Mouse (Mus musculus) testis, adult 2 months (tissue): ENCODE results near the gene Ccdc155.

Experiments used
- CTCF ChIP-seq: fragments of 200-500 bp; IDR thresholded peaks from 2 replicates; pipeline ENCODE4 v1.5.1; 2012; ENCODE audit warnings: low read depth, mild to moderate bottlenecking, inconsistent platforms, low read length, moderate library complexity; ENCODE audit not compliant: control insufficient read depth, insufficient read depth, insufficient replicate concordance
- POLR2A ChIP-seq: fragments of 200-500 bp; IDR thresholded peaks from 2 replicates; pipeline ENCODE4 v1.6.1; 2012; ENCODE audit warnings: low read depth, mild to moderate bottlenecking, inconsistent platforms, low read length, moderate library complexity; ENCODE audit not compliant: control insufficient read depth

DNA sequence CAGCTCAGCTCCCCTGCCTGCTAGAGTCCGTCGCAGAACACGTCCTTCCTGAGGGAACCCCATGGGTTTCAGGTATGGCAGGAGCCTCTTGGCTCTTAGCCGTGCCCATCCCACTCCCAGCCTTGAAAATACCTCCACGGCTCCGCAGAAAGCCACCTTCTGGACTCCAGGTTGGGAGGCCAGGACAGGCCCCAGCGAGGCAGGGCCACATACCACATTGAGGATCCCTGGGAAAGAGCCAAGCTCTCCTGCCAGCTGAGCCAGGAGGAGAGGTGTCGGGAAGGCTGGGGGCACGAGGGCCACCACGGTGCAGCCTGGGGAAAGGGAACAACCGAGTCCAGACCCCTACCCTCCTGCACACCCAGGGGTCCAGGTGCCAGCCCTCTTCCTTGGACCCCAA, 57.4 kb downstream of the Ccdc155 start:
- no peak for TF ChIP-seq CTCF
- no peak for TF ChIP-seq POLR2A
